Mouse (Mus musculus): ENCODE results near the gene 2510009E07Rik.
A peak's percentile ranks its signal among the peaks of the same experiment; 100 is the strongest.

The 2510009E07Rik gene

GRCm38 (mm10) chr16:21636156-21636853 is 58.2 kb downstream of the 2510009E07Rik start:
- DNase-seq (ENCODE audit: low read depth, low spot score), result no peak

GRCm38 (mm10) chr16:21634460-21634859 is 60.0 kb downstream of the 2510009E07Rik start:
- no peak for DNase-seq (ENCODE audit: low read depth, low spot score)

- no peak for DNase-seq (ENCODE audit: low read depth, low spot score)
Measured at GRCm38 (mm10) chr16:21631815-21632222, 62.6 kb downstream of the 2510009E07Rik start.

GRCm38 (mm10) chr16:21630614-21631013 is 63.9 kb downstream of the 2510009E07Rik start:
- DNase-seq (ENCODE audit: low read depth, low spot score), result no peak

GRCm38 (mm10) chr16:21628061-21628591 is 66.3 kb downstream of the 2510009E07Rik start:
- DNase-seq (ENCODE audit: low read depth, low spot score), result no peak

GRCm38 (mm10) chr16:21627248-21627647 is 67.2 kb downstream of the 2510009E07Rik start:
- no peak for DNase-seq (ENCODE audit: low read depth, low spot score)

- DNase-seq (ENCODE audit: low read depth, low spot score), result no peak
Measured at GRCm38 (mm10) chr16:21625784-21626634, 68.5 kb downstream of the 2510009E07Rik start.

- DNase-seq (ENCODE audit: low read depth, low spot score), result no peak
Measured at GRCm38 (mm10) chr16:21620630-21621029, 73.8 kb downstream of the 2510009E07Rik start.

GRCm38 (mm10) chr16:21615802-21616201 is 78.7 kb downstream of the 2510009E07Rik start:
- peak; percentile 18 for DNase-seq (ENCODE audit: low read depth, low spot score)

GRCm38 (mm10) chr16:21610473-21610872 is 84.0 kb downstream of the 2510009E07Rik start:
- no peak for DNase-seq (ENCODE audit: low read depth, low spot score)

GRCm38 (mm10) chr16:21608176-21608865 is 86.1 kb downstream of the 2510009E07Rik start:
- no peak for DNase-seq (ENCODE audit: low read depth, low spot score)

GRCm38 (mm10) chr16:21607651-21608040 is 86.8 kb downstream of the 2510009E07Rik start:
- DNase-seq (ENCODE audit: low read depth, low spot score), result no peak

GRCm38 (mm10) chr16:21607021-21607650 is 87.3 kb downstream of the 2510009E07Rik start:
- DNase-seq (ENCODE audit: low read depth, low spot score), result no peak

GRCm38 (mm10) chr16:21606249-21607020 is 88.0 kb downstream of the 2510009E07Rik start:
- no peak for DNase-seq (ENCODE audit: low read depth, low spot score)

- no peak for DNase-seq (ENCODE audit: low read depth, low spot score)
Measured at GRCm38 (mm10) chr16:21604354-21604753, 90.1 kb downstream of the 2510009E07Rik start.

All from WW6 (cell line).